Mouse (Mus musculus) Muller cell, postnatal 12 days (primary cell): ENCODE measurements around the gene Rrn3.
A peak's percentile ranks its signal among the peaks of the same experiment; 100 is the strongest.
"Not testable (repeated sequence)": the region's sequence is repeated elsewhere in the genome, so short reads cannot be mapped to it uniquely, and the experiment has no call there.

Experiments
- DNase-seq: peaks from one replicate; pipeline ENCODE4 v3.0.0-alpha.2; 2015; ENCODE audit errors: inconsistent ontology term

Gene Rrn3

GRCm38 (mm10) chr16:13785932-13786331 is 5.4 kb downstream of the Rrn3 start:
- no peak for DNase-seq

DNA sequence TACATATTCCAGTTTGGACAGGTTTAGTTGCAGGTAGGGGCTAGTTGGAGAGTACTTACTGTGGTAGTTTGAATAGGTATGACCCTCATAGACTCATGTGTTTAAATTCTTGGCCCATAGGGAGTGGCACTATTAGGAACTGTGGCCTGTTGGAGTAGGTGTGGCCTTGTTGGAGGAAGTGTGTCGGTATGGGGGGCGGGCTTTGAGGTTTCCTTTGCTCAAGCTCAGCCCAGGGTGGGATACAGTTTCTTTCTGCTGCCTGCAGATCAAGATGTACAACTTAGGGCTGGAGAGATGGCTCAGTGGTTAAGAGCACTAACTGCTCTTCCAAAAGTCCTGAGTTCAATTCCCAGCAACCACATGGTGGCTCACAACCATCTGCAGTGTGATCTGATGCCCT is 12.9 kb downstream of the Rrn3 start:
- DNase-seq: not testable (repeated sequence)

DNA sequence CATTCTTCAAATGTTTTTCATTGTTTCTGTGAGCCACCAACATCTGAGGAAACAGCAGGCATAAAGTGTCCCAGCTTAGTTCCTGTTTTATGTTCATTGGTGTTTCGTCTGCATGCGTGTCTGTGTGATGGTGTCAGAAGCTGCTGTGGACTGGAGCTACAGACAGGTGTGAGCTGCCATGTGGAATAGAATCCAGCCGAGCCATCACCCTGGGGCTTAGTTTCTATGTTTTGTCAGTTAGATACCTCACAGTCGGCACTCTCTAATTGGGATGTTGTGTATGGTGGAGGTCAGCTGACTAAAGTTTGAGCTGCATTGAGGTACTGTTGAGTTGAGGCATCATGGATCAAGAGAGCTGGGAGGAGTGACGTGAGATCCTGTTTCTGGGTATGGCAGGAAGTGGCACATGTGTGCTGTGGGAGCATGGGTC is 16.3 kb downstream of the Rrn3 start:
- no peak for DNase-seq

DNA sequence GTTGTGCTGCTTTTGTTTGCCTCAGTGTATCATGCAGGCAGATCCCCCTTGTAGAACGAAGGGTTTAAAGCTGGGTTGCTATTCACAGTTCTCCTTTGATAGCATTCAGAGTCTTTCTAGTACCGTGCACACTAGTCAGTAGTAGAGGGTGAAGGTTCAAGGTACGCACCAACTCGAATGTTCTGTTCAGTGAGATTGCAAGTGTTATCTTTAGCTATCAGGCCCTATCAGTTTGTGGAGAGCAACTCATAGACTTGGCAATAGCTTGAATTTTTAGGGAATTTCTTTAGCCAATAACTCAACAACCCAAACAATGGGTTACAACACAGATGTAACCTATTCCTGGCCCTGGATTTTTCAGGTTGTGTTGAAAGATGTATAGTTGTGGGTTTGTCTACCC is 20.7 kb downstream of the Rrn3 start:
- DNase-seq: no peak

DNA sequence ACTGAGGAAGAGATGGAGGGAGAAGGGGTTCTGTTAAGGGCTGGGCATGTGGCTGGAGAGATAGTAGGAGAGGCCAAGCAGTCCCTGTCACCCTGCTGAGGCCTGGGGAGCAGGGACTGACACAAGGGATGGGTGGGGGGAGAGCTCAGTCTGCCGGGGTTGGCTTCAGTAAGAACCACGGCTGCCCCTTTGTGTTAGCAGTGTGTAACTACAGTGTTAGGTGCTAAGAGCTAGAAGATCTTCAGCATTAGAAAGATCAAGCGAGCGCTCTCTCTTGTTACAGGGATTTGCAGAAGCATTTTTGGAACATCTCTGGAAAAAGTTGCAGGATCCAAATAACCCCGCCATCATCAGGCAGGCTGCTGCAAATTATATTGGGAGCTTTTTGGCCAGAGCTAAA is 24.2 kb downstream of the Rrn3 start:
- DNase-seq: no peak

- no peak for DNase-seq
These were observed 27.1 kb downstream of the Rrn3 start for GRCm38 (mm10) chr16:13807616-13808015.

DNA sequence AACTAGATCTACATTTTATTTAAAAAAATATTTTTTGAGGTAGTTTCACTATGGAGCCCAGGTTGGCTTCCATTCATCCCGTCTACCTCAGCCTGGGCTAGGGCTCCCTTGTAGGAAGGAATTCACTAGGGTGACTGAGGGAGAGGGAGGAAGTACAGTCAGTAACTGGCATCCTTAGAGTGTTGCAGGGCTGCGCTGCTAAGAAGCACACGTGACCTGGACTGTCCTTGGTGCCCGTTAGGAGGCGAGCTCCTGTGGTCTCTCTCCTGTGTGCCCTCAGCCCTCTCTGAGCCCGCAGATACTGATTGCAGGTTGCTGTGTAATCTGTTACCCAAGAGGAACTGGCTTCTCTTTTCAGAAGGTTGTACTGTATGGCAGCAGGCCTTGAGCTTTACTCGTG is 27.9 kb downstream of the Rrn3 start:
- no peak for DNase-seq

DNA sequence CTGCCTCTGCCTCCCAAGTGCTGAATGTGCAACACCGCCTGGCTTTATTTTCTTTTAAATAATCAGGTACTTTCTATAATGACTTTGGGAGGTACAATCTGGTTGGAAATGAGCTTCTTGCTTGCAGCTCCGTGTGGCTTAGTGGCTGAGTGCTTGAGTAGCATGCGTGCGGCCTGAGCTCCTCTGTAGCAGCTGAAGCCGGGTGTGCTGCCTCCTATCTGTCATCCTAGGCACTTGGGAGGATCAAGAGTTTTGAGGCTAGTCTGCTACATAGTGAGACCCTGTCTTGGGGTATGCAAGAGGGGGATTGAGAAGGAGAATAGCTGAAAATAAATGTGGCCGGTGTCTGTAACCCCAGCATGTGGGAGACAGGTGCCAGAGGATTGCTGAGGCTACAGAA is 31.6 kb downstream of the Rrn3 start:
- DNase-seq: no peak

GRCm38 (mm10) chr16:13813200-13813599 is 32.7 kb downstream of the Rrn3 start:
- DNase-seq: no peak

DNA sequence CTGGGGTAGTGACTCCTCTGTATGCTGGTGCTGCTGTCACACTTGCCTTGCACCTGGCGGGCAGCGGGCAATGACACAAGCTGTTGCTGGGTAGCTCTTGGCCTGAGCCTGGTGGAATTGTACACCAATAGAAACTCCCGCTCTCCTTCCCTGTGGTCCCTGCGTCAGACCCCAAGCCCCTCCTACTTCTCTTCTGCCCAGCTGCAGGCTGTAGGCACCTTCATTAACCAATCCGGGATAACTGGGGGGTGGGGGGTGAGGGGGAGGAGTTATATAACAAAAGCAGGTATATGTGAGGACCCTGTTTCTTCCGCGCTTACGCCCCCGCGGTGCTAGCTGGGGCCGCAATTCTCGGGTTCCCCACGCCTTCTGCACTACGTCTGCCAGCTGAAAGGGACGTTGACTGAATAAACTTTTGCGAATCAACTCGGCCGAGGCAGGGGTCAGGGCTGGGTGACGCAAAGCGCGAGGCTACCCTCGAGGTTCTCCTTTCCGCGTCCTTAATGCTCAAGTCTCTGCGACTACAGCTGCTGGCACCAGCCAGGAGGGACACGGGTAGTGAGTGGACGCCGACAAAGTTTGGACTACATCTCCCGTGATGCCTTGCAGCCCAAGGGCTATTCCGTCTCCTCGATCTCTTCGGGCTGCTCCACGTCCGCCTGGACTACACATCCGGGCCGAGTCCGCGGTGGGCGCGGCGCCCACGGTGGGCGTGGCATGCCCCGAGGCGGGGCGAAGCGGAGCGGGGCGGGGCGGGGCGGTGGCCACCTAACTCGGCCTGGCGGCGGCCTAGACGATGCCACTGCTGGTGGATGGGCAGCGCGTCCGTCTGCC is 38.3 kb downstream of the Rrn3 start, which contains the start of gene Ntan1:
Gene Ntan1 (plus strand): TSS at position 286 of the 834 bp plus-strand sequence.
- peak; percentile 99 for DNase-seq

DNA sequence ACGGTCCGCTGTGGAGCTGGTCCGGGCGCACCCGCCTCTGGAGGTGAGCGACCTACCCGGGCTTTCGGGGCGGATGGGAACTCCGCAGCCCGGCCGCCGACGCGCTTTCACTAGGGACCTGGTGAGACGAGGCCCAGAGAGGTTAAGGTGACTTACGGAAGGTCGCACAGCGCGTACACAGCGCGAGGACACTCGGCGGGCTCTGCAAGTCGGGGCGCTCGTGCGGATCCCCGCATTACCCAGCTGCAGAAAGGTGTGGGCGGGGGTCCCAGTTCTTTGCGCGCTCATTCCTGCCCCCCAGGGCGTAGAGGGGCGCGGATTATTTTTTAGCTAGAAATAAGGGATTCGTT is 38.9 kb downstream of the Rrn3 start:
- DNase-seq: no peak

DNA sequence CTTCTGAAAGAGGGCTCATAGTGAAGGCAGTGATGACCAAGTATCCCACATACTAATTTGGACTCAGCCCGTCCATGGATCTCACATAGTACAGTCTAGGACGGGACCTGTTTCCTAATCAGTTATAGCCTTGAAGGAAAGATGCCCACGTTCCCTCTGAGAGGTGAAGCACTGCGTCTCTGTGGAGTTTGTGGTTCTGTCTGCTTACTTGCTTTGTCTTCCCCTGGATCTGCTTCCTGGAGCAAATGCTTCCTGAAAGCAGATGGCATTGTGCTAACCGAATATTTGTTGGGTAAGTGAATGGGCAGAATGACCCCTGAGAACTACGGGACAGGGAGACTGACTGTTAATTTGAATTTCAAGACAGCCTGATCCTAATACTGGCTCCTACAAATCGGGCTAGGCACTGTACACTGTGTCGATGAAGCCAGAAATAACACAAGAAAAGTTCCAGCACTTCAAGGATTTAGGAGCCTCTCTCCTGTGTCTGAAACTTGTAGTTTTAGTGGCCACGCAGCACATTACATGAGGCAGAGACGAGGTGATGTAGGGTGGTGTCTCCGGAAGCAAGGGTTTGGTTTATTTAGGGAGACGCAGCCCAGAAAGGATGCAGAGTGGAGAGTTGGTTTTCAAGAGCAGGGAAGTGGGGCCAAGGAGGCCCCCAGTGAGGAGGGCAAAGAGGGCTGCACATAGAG is 39.4 kb downstream of the Rrn3 start:
- DNase-seq: peak; percentile 53

GRCm38 (mm10) chr16:13820771-13821170 is 40.3 kb downstream of the Rrn3 start:
- no peak for DNase-seq

- DNase-seq: peak; percentile 51
These were observed 45.4 kb downstream of the Rrn3 start for GRCm38 (mm10) chr16:13825781-13826490.

- peak; percentile 16 for DNase-seq
These were observed 46.0 kb downstream of the Rrn3 start for GRCm38 (mm10) chr16:13826511-13826910.

DNA sequence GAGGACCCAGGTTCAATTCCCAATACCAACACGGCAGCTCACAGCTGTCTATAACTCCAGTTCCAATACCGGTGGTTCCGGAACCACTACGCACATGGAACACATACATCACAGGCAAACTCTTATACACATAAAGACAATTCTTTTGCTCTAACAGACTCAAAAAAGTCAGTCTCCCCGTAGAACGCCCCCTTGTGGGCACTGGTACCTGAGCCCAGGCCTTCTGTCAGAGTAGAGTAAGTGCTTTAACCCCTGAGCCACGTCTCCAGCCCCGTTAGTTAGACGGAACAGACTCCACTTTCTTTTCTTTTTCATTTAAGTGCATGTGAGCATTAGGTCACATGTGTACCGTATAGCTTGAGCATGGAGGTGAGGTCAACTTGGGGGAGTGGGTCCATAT is 49.9 kb downstream of the Rrn3 start:
- DNase-seq: no peak

- no peak for DNase-seq
These were observed 51.1 kb downstream of the Rrn3 start for GRCm38 (mm10) chr16:13831606-13832005.

DNA sequence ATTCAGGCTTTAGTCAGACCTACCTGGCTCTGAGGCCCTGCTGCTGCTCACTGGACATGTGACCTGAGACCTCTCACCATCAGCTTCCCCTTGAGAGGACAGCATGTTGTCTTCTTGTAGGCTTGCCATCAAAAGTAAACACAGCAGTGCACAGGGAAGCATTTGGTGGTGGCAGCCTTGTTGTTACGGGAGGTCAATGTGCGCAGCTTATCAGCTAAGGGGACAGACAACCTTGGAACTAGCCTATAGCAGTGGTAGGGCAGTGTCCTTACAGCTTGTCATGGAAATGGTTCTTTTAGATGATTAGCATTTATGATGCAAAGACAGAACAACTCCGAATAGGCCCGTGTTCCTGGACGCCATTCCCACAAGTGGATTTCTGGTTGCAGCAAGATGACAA is 53.9 kb downstream of the Rrn3 start:
- no peak for DNase-seq

DNA sequence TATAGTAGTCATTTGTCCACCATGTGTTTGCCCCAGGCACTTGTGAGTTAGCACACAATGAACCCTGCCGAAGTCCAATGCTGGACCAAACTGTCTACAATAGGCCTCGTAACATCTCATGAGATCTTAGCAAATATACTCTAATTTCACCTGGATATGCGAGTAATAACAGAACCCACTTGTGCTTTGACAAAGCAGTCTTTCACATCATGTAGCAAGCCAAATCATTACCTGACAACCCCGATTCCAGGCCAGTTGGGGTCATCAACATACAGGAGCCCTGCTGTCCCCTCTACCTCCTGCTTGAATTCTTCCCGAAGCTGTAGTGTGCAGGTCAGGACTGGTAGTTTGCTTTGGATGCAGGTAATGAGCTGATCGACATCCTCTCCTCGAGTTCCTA is 59.5 kb downstream of the Rrn3 start:
- no peak for DNase-seq

DNA sequence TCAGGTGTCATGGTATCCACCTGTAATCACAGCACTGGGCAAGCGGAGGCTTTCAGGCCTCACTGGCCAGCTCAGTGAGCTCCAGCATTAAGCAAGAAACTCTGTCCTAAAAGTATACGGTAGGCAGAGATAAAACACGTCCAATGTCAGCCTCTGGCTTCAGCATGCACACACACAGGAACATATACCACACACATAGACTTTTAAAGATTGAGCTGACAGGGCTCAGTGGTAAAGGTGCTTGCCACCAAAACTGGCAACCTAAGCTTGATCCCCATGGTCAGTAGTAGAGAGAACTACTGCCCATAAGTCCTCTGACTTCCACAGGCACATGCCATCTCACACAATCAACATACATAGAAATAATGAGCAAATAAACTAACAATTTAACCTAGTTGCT is 60.4 kb downstream of the Rrn3 start:
- DNase-seq: no peak

DNA sequence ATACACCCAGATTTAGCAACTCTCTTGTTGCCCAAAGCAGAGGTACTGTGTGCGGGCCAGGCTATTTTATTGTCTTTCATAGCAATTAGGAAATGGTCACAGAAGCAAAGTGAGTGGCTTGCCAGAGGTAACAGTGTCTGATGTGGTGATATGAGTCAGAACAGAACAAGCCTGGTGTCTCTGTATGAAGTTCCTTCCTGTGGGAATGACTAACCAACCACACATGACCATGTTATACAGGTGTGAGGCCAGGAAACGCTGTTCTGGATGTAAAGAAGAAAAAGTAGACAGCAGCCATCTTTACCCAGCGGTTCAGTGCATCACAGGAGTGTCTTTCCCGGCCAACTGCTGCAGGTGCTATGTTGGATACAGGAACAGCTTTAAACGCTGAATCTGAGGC is 64.5 kb downstream of the Rrn3 start:
- DNase-seq: no peak

GRCm38 (mm10) chr16:13846675-13847074 is 66.2 kb downstream of the Rrn3 start:
- no peak for DNase-seq

DNA sequence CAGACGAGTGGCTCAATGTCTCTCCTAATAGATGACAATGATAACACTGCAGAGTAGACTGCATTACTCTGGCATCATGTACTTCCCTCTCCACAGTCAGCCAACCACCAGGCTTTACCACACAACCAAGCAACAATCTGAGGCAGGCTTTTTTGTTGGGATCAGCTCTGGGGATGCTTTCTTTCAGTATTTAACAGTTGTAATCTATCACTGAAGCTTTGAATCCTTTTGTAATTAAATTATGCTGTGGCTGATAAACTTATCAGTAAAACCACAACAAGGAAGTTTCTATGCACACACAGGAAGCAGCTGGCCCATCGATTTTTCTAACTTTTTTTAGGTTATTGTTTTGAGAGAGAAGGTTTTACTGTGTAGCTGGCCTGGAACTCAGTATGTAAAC is 67.8 kb downstream of the Rrn3 start:
- no peak for DNase-seq
